Mouse (Mus musculus) naive thymus-derived CD4-positive, alpha-beta T cell, adult 5 months (primary cell): ENCODE data around the gene Btbd11. TPM values are rescaled to one million over a fixed set of nuclear protein-coding genes. Genes with fewer than 3 reads are reported as not detected.

Source experiments
- polyA plus RNA-seq: library from polyadenylated mRNA; unstranded; fragments of 100-300 nt; shearing (Covaris generic); gene quantifications from one replicate; pipeline ENCODE4 v1.2.1, GENCODE M21; 2017

Btbd11 gene
- 17.4 TPM for polyA plus RNA-seq

GRCm38 (mm10) chr10:85386605-85387218 is at the start of gene Btbd11:
Gene Btbd11 (plus strand): TSS chr10:85386814.

Other genes with a start within 250 kb of the Btbd11 start
- gene Cry1, start 201.8 kb upstream of the Btbd11 start, polyA plus RNA-seq, result 100 TPM